Mouse (Mus musculus) macrophage (primary cell): ENCODE measurements at regions not wholly inside any gene's neighbourhood (a gene's known extent, or its start where the extent isn't known, plus 50 kb on each side); places are given as distances from the start of the nearest gene placed in this dataset.

Experiments used
- H3K27ac ChIP-seq: fragments of 350-480 bp; formaldehyde crosslinking; 2 replicates; pipeline ENCODE4 v1.9.0; 2021
- H3K36me3 ChIP-seq: fragments of 350-480 bp; formaldehyde crosslinking; 2 replicates; pipeline ENCODE4 v1.9.0; 2021; ENCODE audit errors: inconsistent target
- H3K4me3 ChIP-seq: fragments of 350-480 bp; formaldehyde crosslinking; 2 replicates; pipeline ENCODE4 v1.9.0; 2021; ENCODE audit errors: inconsistent target
- H3K79me2 ChIP-seq: fragments of 350-480 bp; formaldehyde crosslinking; 2 replicates; pipeline ENCODE4 v1.9.0; 2021; ENCODE audit errors: inconsistent target
- WGBS: methylation state at CpG from one replicate; pipeline ENCODE4 v1.1.7; 2026; ENCODE audit warnings: inconsistent platforms; ENCODE audit not compliant: missing documents; 5-methylcytosine and 5-hydroxymethylcytosine counted together

DNA sequence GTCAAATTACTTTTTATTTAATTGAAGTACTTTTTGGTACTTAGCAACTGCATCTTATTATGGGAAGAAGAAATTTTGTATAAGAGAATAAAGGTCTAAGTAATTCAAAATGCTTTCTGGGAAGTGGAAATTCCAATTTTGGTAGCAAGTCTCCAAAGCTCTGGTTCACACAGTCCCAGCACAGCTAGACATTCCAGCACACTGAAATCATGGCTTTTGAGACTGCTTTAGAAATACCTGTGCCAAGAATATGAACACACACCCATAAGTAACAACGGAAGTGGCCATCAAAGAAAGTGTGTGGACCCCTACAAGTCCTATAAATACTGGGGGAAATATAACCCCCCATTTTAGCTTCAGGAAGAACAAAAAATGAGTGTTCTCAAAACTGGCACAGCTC, 67.8 kb upstream of the Pdc start:
- Histone ChIP-seq H3K36me3 (no peaks in the 10 kb centered on the region), H3K27ac (no peak overlapping the region), H3K79me2 (no peaks in the 10 kb centered on the region), H3K4me3 (no peak overlapping the region)
- WGBS, result 95% methylated on average over 1 of the region's 1 CpGs

DNA sequence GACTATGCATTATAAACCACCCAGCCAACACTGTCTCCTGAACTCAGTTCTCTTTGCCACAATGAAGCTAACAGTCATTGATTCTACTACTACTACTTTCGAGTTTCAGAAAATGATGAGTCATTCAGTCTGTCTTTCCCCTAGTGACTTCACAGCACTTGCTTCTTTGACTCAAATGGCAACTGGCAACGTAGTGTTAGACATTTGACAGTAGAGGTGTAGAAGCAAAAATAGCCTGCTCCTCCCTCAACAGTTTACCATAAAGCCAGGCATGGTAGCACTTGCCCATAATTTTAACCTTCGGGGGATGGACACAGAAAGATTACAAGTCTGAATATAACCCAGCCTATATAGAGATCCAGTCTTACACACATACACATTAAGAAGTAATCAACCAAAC, 67.3 kb upstream of the Pdc start:
- WGBS, result 40% methylated on average over 3 of the region's 3 CpGs
- Histone ChIP-seq H3K36me3 (no peaks in the 10 kb centered on the region), H3K27ac (no peak overlapping the region), H3K4me3 (no peak overlapping the region), H3K79me2 (no peaks in the 10 kb centered on the region)

DNA sequence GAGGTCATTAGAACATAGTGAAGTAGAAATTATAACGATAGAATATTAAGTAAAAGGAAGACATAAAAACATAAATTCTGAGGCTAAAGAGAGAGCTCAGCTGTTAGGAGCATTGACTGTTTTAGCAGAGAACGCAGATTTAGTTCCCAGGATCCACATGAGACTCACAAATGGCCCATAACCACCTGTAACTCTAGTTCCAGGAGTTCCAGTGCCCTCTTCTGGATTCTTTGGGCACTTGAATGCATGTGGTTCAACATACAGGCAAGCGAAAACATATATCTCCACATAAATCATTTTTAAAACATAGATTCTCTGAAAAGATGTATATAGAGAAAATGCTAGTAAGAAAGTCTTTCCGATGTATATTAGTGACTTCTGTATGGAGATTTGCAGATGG, 61.6 kb upstream of the Pdc start:
- Histone ChIP-seq H3K79me2 (no peaks in the 10 kb centered on the region), H3K36me3 (no peaks in the 10 kb centered on the region), H3K27ac (no peak overlapping the region), H3K4me3 (no peak overlapping the region)
- WGBS, result 76% methylated on average over 4 of the region's 4 CpGs

DNA sequence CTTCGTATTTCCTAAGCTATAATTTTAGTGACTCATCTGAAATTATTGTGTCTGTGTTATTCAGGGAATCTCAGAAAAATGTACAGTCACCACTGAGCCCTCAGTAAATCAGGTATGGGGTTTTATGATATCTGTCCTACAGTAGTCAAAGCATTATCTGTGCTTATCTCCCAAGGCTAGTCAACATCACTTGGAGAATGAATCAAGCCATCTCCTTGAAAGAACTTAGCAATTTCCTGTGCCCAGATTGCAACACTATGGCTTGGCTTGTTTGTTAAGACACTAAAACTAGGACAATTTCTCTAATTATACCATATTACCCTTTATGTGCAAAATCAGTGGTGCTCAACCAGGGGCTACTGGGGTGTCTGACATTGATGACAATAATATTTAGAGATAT, 58.9 kb upstream of the Pdc start:
- H3K79me2 ChIP-seq, result no peaks in the 10 kb centered on the region
- no peak overlapping the region for H3K27ac ChIP-seq
- no peak overlapping the region for H3K4me3 ChIP-seq
- WGBS, result 69% methylated on average over 1 of the region's 1 CpGs
- H3K36me3 ChIP-seq, result no peaks in the 10 kb centered on the region

DNA sequence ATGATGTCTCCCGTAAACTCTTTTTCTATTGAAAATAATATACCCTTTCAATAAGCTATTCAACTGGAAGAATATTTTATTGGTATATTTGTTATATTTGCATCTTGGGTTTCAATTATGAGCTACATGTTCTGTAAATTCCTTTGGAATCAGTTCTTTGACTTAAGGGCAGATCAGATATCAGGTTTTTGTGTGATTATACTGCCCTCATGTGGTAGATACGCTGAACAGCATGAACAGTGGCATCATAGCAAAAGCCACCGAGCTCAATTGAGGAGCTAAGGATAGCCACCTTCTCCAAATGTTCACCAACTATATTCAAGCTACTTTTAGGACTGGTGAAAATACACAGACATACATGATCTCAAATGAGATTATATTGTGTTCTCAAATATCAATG, 52.7 kb upstream of the Pdc start:
- H3K27ac ChIP-seq, result no peak overlapping the region
- no peaks in the 10 kb centered on the region for H3K36me3 ChIP-seq
- 32% methylated on average over 3 of the region's 3 CpGs for WGBS
- no peak overlapping the region for H3K4me3 ChIP-seq
- no peaks in the 10 kb centered on the region for H3K79me2 ChIP-seq

DNA sequence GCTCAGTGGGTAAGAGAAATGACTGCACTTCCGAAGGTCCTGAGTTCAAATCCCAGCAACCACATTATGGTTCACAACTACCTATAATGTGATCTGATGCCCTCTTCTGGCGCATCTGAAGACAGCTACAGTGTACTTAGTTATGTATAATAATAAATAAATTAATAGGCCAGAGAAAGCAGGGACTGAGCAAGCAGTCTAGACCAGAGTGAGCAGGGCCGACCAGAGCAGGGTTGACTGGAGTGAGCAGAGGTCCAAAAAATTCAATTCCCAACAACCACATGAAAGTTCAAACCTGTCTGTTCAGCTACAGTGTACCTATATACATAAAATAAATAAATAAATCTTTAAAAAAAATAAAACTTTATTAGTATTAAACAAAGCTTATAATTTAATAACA, 52.2 kb upstream of the Pdc start:
- Histone ChIP-seq H3K36me3 (no peaks in the 10 kb centered on the region), H3K27ac (no peak overlapping the region), H3K79me2 (no peaks in the 10 kb centered on the region), H3K4me3 (no peak overlapping the region)
- WGBS, result 78% methylated on average over 2 of the region's 3 CpGs
